Mouse (Mus musculus) embryonic fibroblast, embryonic 13.5 days (primary cell): Measurements from ENCODE around the gene Socs3.

Source experiments
- CTCF ChIP-seq: IDR thresholded peaks from 2 replicates; pipeline ENCODE4 v1.5.1; 2011; ENCODE audit warnings: mild to moderate bottlenecking, control low read depth, low read length, moderate library complexity, borderline replicate concordance; ENCODE audit not compliant: insufficient read depth
- POLR2A ChIP-seq: IDR thresholded peaks from 2 replicates; pipeline ENCODE4 v1.6.1; 2011; ENCODE audit warnings: low read depth, mild to moderate bottlenecking, control low read depth, low read length, moderate library complexity

DNA sequence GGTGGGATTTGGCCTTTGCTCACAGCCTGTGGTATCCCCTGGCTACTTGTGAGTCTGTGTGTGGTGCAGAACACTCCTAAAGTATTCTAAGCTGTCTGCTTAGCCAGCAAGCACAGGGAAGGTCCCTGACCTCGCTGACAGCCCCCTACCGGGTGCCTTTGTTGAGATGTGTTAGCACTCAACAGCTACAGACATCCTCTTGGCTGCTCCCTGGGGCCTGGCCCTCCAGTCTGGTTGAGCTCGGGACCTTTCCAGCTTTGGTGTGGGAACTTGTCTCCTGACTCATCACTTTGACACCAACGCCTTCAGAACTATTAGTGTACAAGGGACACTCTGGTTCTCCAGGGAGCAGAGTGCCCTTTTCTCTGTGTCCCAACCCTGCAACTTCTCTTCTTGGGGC is 28.0 kb downstream of the Socs3 start:
- TF ChIP-seq CTCF (no peak), POLR2A (no peak)
